Mouse (Mus musculus) ES-E14 (cell line): Measurements from ENCODE around the gene Gm43638.

Experiments
- CHD2 ChIP-seq: IDR thresholded peaks from 2 replicates; pipeline ENCODE4 v1.6.1; 2014; ENCODE audit warnings: mild to moderate bottlenecking, low read depth, low read length, inconsistent platforms
- HCFC1 ChIP-seq: IDR thresholded peaks from 2 replicates; pipeline ENCODE4 v1.6.1; 2012; ENCODE audit warnings: low read length, inconsistent platforms, borderline replicate concordance; ENCODE audit not compliant: insufficient read depth
- MAFK ChIP-seq: IDR thresholded peaks from 2 replicates; pipeline ENCODE4 v1.6.1; 2014; ENCODE audit warnings: mild to moderate bottlenecking, low read depth, low read length, inconsistent platforms; ENCODE audit not compliant: insufficient read depth
- ZC3H11A ChIP-seq: IDR thresholded peaks from 2 replicates; pipeline ENCODE4 v1.6.1; 2012; ENCODE audit warnings: low read depth, mild to moderate bottlenecking, inconsistent platforms, low read length, borderline replicate concordance
- ZNF384 ChIP-seq: IDR thresholded peaks from 2 replicates; pipeline ENCODE4 v1.6.1; 2012; ENCODE audit warnings: low read depth, low read length, inconsistent platforms

DNA sequence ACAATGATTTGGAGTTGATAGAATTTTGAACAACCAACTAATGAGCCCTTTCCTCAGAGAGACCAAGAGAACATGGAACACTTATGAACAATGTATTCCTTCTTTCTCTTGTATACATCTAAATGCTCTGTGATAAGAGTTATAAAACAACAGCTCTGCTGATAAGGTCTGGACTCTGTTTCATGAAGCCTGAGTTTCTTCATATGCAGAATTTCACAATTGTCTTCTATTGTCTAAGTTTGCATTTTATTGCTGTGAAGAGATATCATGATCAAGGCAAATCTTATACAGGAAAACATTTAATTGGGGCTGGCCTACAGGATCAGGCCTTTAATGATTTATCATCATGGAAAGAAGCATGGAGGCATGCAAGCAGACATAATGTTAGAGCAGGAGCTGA is 28.9 kb downstream of the Gm43638 start:
- TF ChIP-seq ZC3H11A = no peak
- TF ChIP-seq ZNF384 = no peak
- no peak for TF ChIP-seq MAFK
- no peak for TF ChIP-seq CHD2
- no peak for TF ChIP-seq HCFC1
